In the genomic region with DNA sequence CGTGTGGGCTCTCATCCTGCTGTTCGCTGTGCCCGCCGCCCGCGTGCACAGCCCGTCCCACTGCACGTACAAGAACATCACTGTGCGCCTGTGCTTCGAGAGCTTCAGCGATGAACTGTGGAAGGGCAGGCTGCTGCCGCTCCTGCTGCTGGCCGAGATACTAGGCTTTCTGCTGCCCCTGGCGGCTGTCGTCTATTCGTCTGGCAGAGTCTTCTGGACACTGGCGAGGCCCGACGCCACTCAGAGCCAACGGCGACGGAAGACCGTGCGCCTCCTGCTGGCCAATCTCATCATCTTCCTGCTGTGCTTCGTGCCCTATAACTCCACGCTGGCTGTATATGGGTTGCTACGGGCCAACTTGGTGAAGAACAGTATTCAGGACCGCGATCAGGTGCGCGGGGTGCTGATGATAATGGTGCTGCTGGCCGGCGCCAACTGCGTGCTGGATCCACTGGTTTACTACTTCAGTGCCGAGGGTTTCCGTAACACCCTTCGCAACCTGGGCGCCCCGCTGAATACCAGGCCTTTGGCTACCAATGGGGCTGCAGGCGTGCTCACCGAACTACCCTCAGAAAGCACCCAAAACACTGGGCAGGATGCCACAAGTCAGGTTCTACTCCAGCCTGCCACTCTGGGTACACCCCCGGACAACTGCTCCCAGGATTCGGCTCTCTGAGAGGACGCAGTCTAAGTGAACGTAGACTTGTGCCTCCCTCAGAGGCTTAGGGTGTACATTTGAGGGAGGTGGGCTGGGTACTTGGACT, we compare ENCODE assay signal across 8 mouse cellular contexts. TPM values are rescaled to one million over a fixed set of nuclear protein-coding genes. Genes with fewer than 3 reads are reported as not detected.
DNase-seq lines count a peak whose midpoint lies in the region; ATAC-seq lines count a peak whose summit lies in the region.

No protein-coding gene starts in this region.

- no peaks in the 10 kb centered on the region for H3K36me3 ChIP-seq in embryonic facial prominence, embryonic 10.5 days (replicated peaks)
- H3K36me3 ChIP-seq in limb, embryonic 12.5 days: no peaks in the 10 kb centered on the region
- H3K36me3 ChIP-seq in midbrain, embryonic 16.5 days (ENCODE audit: control insufficient read depth, insufficient read depth, low read length): no peaks in the 10 kb centered on the region

- peak overlapping the region; percentile 63 for H3K9ac ChIP-seq in limb, embryonic 12.5 days (replicated peaks)
- H3K9ac ChIP-seq in midbrain, embryonic 16.5 days (ENCODE audit: low read depth, low read length): peak overlapping the region; percentile 72

- ATAC-seq in limb, embryonic 12.5 days (ENCODE audit: insufficient number of reproducible peaks, insufficient read depth, low FRiP score, low TSS enrichment, low read depth): peak; percentile 83
- peak; percentile 90 for ATAC-seq in midbrain, embryonic 16.5 days

- DNase-seq in thymus, postnatal 0 days (ENCODE audit: low spot score): peak; percentile 40
- DNase-seq in thymus, adult 18-20 months: no peak
- peak; percentile 94 for DNase-seq in embryonic facial prominence, embryonic 10.5 days (ENCODE audit: low spot score)
- DNase-seq in heart, adult 18-20 months: peak; percentile 90 to 92
- DNase-seq in kidney, adult 18-20 months: peak; percentile 90
- DNase-seq in testis, postnatal 10 days (ENCODE audit: low spot score): peak; percentile 96

- peak overlapping the region; percentile 78 for H3K4me2 ChIP-seq in limb, embryonic 12.5 days
- H3K4me2 ChIP-seq in midbrain, embryonic 16.5 days (ENCODE audit: low read length): peak overlapping the region; percentile 67

- peak overlapping the region; percentile 64 for H3K4me3 ChIP-seq in embryonic facial prominence, embryonic 10.5 days
- peak overlapping the region; percentile 45 for H3K4me3 ChIP-seq in limb, embryonic 12.5 days (replicated peaks)
- peak overlapping the region; percentile 44 for H3K4me3 ChIP-seq in midbrain, embryonic 16.5 days (ENCODE audit: low read depth, low read length)

- WGBS in embryonic facial prominence, embryonic 10.5 days: 21% methylated on average over 45 of the region's 45 CpGs
- WGBS in limb, embryonic 12.5 days: 21% methylated on average over 45 of the region's 45 CpGs
- 22% methylated on average over 45 of the region's 45 CpGs for WGBS in midbrain, embryonic 16.5 days

- H3K27me3 ChIP-seq in embryonic facial prominence, embryonic 10.5 days (replicated peaks; ENCODE audit: low read depth, poor library complexity, severe bottlenecking): peaks cover 24% of the 10 kb centered on the region
- peaks cover 4% of the 10 kb centered on the region for H3K27me3 ChIP-seq in limb, embryonic 12.5 days
- no peaks in the 10 kb centered on the region for H3K27me3 ChIP-seq in midbrain, embryonic 16.5 days (ENCODE audit: control insufficient read depth, insufficient read depth, low read depth, low read length)

- H3K9me3 ChIP-seq in embryonic facial prominence, embryonic 10.5 days: no peaks in the 10 kb centered on the region
- H3K9me3 ChIP-seq in limb, embryonic 12.5 days: no peaks in the 10 kb centered on the region
- H3K9me3 ChIP-seq in midbrain, embryonic 16.5 days (replicated peaks; ENCODE audit: control insufficient read depth, low read length, poor library complexity, severe bottlenecking): no peaks in the 10 kb centered on the region

- H3K4me1 ChIP-seq in embryonic facial prominence, embryonic 10.5 days: peaks cover 22% of the 10 kb centered on the region
- peaks cover 5% of the 10 kb centered on the region; the same call in 1 of the 2 replicates for H3K4me1 ChIP-seq in limb, embryonic 12.5 days (replicated peaks)
- H3K4me1 ChIP-seq in midbrain, embryonic 16.5 days (ENCODE audit: control insufficient read depth, insufficient read depth, low read length): peaks cover 3% of the 10 kb centered on the region

- peak overlapping the region; percentile 88 for H3K27ac ChIP-seq in embryonic facial prominence, embryonic 10.5 days (replicated peaks)
- H3K27ac ChIP-seq in limb, embryonic 12.5 days: peak overlapping the region; percentile 79
- H3K27ac ChIP-seq in midbrain, embryonic 16.5 days (ENCODE audit: low read length): peak overlapping the region; percentile 90

RNA-seq across cellular contexts. Expression of a gene that starts 13.8 kb away (rescaled TPM):
- 70.0 and 84.9 TPM in 2 replicates for polyA plus RNA-seq in thymus, postnatal 0 days (2015; fragmentation: Nextera tagmentation; extraction: Ambion mirVana)
- 102 and 105 TPM in 2 replicates for polyA plus RNA-seq in embryonic facial prominence, embryonic 10.5 days (2016; fragmentation: Nextera tagmentation; extraction: Ambion mirVana)
- total RNA-seq in heart, adult 18-20 months (2021): 100 to 1,000 TPM; 105 to 111 TPM
- polyA plus RNA-seq in limb, embryonic 12.5 days (2016; fragmentation: Nextera tagmentation; extraction: Ambion mirVana): 106 and 109 TPM in 2 replicates
- polyA plus RNA-seq in midbrain, embryonic 16.5 days (2015; fragmentation: Nextera tagmentation; extraction: Ambion mirVana): 59.7 and 74.3 TPM in 2 replicates

RNA-seq across cellular contexts. Expression of a gene that starts 14.3 kb away (rescaled TPM):
- 3.5 and 4.2 TPM in 2 replicates for polyA plus RNA-seq in thymus, postnatal 0 days (2015; fragmentation: Nextera tagmentation; extraction: Ambion mirVana)
- 0.10 and 0.21 TPM in 2 replicates for polyA plus RNA-seq in embryonic facial prominence, embryonic 10.5 days (2016; fragmentation: Nextera tagmentation; extraction: Ambion mirVana)
- under 1 TPM; 0.25 to 0.62 TPM for total RNA-seq in heart, adult 18-20 months (2021)
- 0.18 and 0.20 TPM in 2 replicates for polyA plus RNA-seq in limb, embryonic 12.5 days (2016; fragmentation: Nextera tagmentation; extraction: Ambion mirVana)
- 0.45 and 0.60 TPM in 2 replicates for polyA plus RNA-seq in midbrain, embryonic 16.5 days (2015; fragmentation: Nextera tagmentation; extraction: Ambion mirVana)

RNA-seq across cellular contexts. Expression of a gene that starts 32.5 kb away (rescaled TPM):
- polyA plus RNA-seq in thymus, postnatal 0 days (2015; fragmentation: Nextera tagmentation; extraction: Ambion mirVana): 9.2 and 10.2 TPM in 2 replicates
- 15.9 and 17.8 TPM in 2 replicates for polyA plus RNA-seq in embryonic facial prominence, embryonic 10.5 days (2016; fragmentation: Nextera tagmentation; extraction: Ambion mirVana)
- 1 to 10 TPM in 1 of 2 experiments, under 1 TPM in 1; 0.99 to 2.7 TPM for total RNA-seq in heart, adult 18-20 months (2021)
- polyA plus RNA-seq in limb, embryonic 12.5 days (2016; fragmentation: Nextera tagmentation; extraction: Ambion mirVana): 17.6 and 18.3 TPM in 2 replicates
- 18.0 and 18.3 TPM in 2 replicates for polyA plus RNA-seq in midbrain, embryonic 16.5 days (2015; fragmentation: Nextera tagmentation; extraction: Ambion mirVana)

RNA-seq across cellular contexts. Expression of a gene that starts 42.4 kb away (rescaled TPM):
- polyA plus RNA-seq in thymus, postnatal 0 days (2015; fragmentation: Nextera tagmentation; extraction: Ambion mirVana): 113 and 118 TPM in 2 replicates
- polyA plus RNA-seq in embryonic facial prominence, embryonic 10.5 days (2016; fragmentation: Nextera tagmentation; extraction: Ambion mirVana): 125 and 137 TPM in 2 replicates
- total RNA-seq in heart, adult 18-20 months (2021): 10 to 100 TPM; 22.4 to 26.6 TPM
- 170 and 177 TPM in 2 replicates for polyA plus RNA-seq in limb, embryonic 12.5 days (2016; fragmentation: Nextera tagmentation; extraction: Ambion mirVana)
- 141 and 155 TPM in 2 replicates for polyA plus RNA-seq in midbrain, embryonic 16.5 days (2015; fragmentation: Nextera tagmentation; extraction: Ambion mirVana)

RNA-seq across cellular contexts. Expression of a gene that starts 49.7 kb away (rescaled TPM):
- polyA plus RNA-seq in thymus, postnatal 0 days (2015; fragmentation: Nextera tagmentation; extraction: Ambion mirVana): 53.9 and 60.7 TPM in 2 replicates
- polyA plus RNA-seq in embryonic facial prominence, embryonic 10.5 days (2016; fragmentation: Nextera tagmentation; extraction: Ambion mirVana): 94.1 and 99.4 TPM in 2 replicates
- 10 to 100 TPM; 19.2 to 20.1 TPM for total RNA-seq in heart, adult 18-20 months (2021)
- 65.8 and 72.6 TPM in 2 replicates for polyA plus RNA-seq in limb, embryonic 12.5 days (2016; fragmentation: Nextera tagmentation; extraction: Ambion mirVana)
- 49.2 and 49.3 TPM in 2 replicates for polyA plus RNA-seq in midbrain, embryonic 16.5 days (2015; fragmentation: Nextera tagmentation; extraction: Ambion mirVana)

Comparison
In these comparisons a context has a peak if more than half of its experiments do, and no peak if none do; other contexts are left out.
1. DNase-seq: peak in thymus, postnatal 0 days (single experiment), embryonic facial prominence, embryonic 10.5 days (single experiment), heart, adult 18-20 months (2 of 2), kidney, adult 18-20 months (single experiment) and testis, postnatal 10 days (single experiment); none in thymus, adult 18-20 months (0 of 2).
2. Peak in every context shown above with its lines, with median percentiles within 50 percentile points of each other: H3K27ac ChIP-seq and H3K4me3 ChIP-seq.